Mouse (Mus musculus) heart, embryonic 16.5 days (tissue): ENCODE measurements around the gene Nrg3. TPM values are rescaled to one million over a fixed set of nuclear protein-coding genes. Genes with fewer than 3 reads are reported as not detected.

Experiments used
- ATAC-seq: fragments of 200-750 bp; cut with Nextera tagmentation; replicated peaks from 2 replicates; pipeline ENCODE4 v1.8.0; 2017; ENCODE audit warnings: moderate number of reproducible peaks; ENCODE audit not compliant: insufficient read depth, low FRiP score; ENCODE audit errors: extremely low read depth
- H3K27ac ChIP-seq: fragments of 300-500 bp; sonication (generic); 2 replicates; pipeline ENCODE4 v1.5.1; 2014; ENCODE audit warnings: mild to moderate bottlenecking, low read length, control low read depth, moderate library complexity
- H3K27me3 ChIP-seq: fragments of 300-500 bp; sonication (generic); 2 replicates; pipeline ENCODE4 v1.6.1; 2014; ENCODE audit warnings: low read length, mixed read lengths; ENCODE audit not compliant: control insufficient read depth, insufficient read depth
- H3K36me3 ChIP-seq: fragments of 300-500 bp; sonication (generic); 2 replicates; pipeline ENCODE4 v1.6.1; 2014; ENCODE audit not compliant: control insufficient read depth, insufficient read depth
- H3K4me1 ChIP-seq: fragments of 300-500 bp; sonication (generic); 2 replicates; pipeline ENCODE4 v1.6.1; 2014; ENCODE audit warnings: low read length, mixed read lengths; ENCODE audit not compliant: control insufficient read depth, insufficient read depth
- H3K4me2 ChIP-seq: fragments of 300-500 bp; sonication (generic); 2 replicates; pipeline ENCODE4 v1.6.1; 2014; ENCODE audit warnings: low read depth, mild to moderate bottlenecking, control low read depth, low read length
- H3K4me3 ChIP-seq: fragments of 300-500 bp; sonication (generic); 2 replicates; pipeline ENCODE4 v1.5.1; 2014; ENCODE audit warnings: mild to moderate bottlenecking, control low read depth, low read length
- H3K9ac ChIP-seq: fragments of 300-500 bp; sonication (generic); 2 replicates; pipeline ENCODE4 v1.6.1; 2014; ENCODE audit warnings: low read length, control low read depth
- H3K9me3 ChIP-seq: fragments of 300-500 bp; sonication (generic); replicated peaks from 2 replicates; pipeline ENCODE4 v1.6.1; 2016; ENCODE audit warnings: low read length; ENCODE audit not compliant: control insufficient read depth
- WGBS: fragments of 180-500 bp; shearing (Covaris S2); extraction: QIAGEN DNeasy Blood & Tissue Kit; methylation state at CpG from one replicate; pipeline ENCODE4 v1.1.7; 2014; 5-methylcytosine and 5-hydroxymethylcytosine counted together
- polyA plus RNA-seq: library from polyadenylated mRNA; unstranded; fragments of >200 nt; fragmentation: Nextera tagmentation; extraction: Ambion mirVana; gene quantifications from 2 replicates; pipeline ENCODE4 v1.2.1, GENCODE M21; 2015

Gene Nrg3
- polyA plus RNA-seq, 1 experiment from 2014 or later = not detected

DNA sequence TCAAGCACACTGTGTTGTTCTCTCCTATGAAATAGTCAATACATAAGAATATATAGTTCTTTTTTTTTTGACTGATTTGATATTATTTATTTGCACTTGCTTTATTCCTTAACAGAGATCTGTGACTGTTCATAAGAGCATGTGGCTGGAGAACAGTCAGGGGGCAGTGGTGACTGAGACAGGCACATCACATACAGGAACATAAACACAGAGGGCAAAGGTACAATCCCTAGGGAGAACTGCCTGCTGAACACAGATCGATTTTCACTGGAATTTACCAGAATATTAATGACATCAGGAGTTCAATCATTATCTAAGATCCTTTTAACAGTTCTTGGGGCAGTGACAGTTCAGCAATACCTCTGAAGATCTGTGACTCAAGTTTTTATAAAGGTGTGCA lies 812.9 kb downstream of the Nrg3 start:
- H3K9ac ChIP-seq = no peak overlapping the region
- ATAC-seq = no peak
- no peak overlapping the region for H3K4me2 ChIP-seq
- no peak overlapping the region for H3K27ac ChIP-seq
- no peaks in the 10 kb centered on the region; the same call in 1 of the 2 replicates for H3K9me3 ChIP-seq
- no peak overlapping the region for H3K4me3 ChIP-seq
- H3K4me1 ChIP-seq = no peaks in the 10 kb centered on the region
- no peaks in the 10 kb centered on the region for H3K36me3 ChIP-seq
- 58% methylated on average over 1 of the region's 1 CpGs for WGBS
- H3K27me3 ChIP-seq = no peaks in the 10 kb centered on the region

DNA sequence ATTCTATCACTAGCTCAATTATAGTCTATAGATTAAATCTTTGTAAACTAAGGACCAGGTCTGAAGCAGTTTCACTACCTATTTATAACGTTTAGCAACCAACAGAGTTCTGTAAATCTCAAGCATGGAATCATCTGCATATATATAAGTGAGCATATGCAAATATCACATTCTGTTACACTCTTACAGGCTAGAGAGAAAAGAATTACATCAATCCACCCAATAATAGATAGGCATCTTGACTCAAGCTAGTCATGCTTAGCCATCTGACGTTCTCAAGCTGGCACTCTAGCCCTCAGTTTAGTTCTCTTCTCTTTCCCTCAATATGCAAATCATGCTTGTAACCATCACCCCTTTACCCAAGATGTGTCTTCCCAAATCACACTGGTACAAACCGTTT lies 835.8 kb downstream of the Nrg3 start:
- no peaks in the 10 kb centered on the region for H3K9me3 ChIP-seq
- H3K4me2 ChIP-seq = no peak overlapping the region
- H3K4me1 ChIP-seq = no peaks in the 10 kb centered on the region
- no peaks in the 10 kb centered on the region for H3K27me3 ChIP-seq
- H3K4me3 ChIP-seq = no peak overlapping the region
- no peak overlapping the region for H3K9ac ChIP-seq
- no peaks in the 10 kb centered on the region for H3K36me3 ChIP-seq
- no peak overlapping the region for H3K27ac ChIP-seq
- 61% methylated on average over 3 of the region's 3 CpGs for WGBS
- no peak for ATAC-seq

DNA sequence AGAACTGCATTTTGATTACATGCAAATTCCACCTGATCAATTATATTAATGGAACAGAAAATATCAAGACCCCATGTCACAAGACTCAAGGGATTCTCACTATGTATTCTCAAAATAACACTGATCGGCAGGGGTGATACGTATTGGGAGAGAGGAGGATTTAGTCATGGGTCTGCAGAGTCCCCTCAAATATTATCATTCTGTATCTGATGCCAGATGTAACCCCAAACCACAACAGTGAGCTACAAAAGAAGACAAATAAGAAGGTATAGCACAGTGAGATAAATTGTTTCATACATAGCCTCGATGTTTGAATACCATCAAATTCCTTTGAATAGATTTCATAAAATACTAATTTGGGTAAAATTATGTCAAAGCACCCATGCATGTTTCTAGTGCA lies 842.8 kb downstream of the Nrg3 start:
- Histone ChIP-seq H3K27ac (no peak overlapping the region), H3K4me2 (no peak overlapping the region), H3K27me3 (no peaks in the 10 kb centered on the region), H3K4me3 (no peak overlapping the region), H3K4me1 (no peaks in the 10 kb centered on the region), H3K9me3 (no peaks in the 10 kb centered on the region), H3K9ac (no peak overlapping the region), H3K36me3 (no peaks in the 10 kb centered on the region)
- no peak for ATAC-seq
- 83% methylated on average over 3 of the region's 3 CpGs for WGBS

GRCm38 (mm10) chr14:38629671-38630070 lies 843.2 kb downstream of the Nrg3 start:
- Histone ChIP-seq H3K9me3 (no peaks in the 10 kb centered on the region), H3K4me3 (no peak overlapping the region), H3K4me2 (no peak overlapping the region), H3K36me3 (no peaks in the 10 kb centered on the region), H3K27me3 (no peaks in the 10 kb centered on the region), H3K9ac (no peak overlapping the region), H3K27ac (no peak overlapping the region), H3K4me1 (no peaks in the 10 kb centered on the region)
- ATAC-seq = no peak

- no peaks in the 10 kb centered on the region for H3K36me3 ChIP-seq
- H3K4me3 ChIP-seq = no peak overlapping the region
- no peaks in the 10 kb centered on the region for H3K27me3 ChIP-seq
- 58% methylated on average over 2 of the region's 2 CpGs for WGBS
- no peak overlapping the region for H3K9ac ChIP-seq
- H3K27ac ChIP-seq = no peak overlapping the region
- ATAC-seq = no peak
- H3K4me2 ChIP-seq = no peak overlapping the region
- no peaks in the 10 kb centered on the region for H3K4me1 ChIP-seq
- no peaks in the 10 kb centered on the region for H3K9me3 ChIP-seq
These were observed 843.8 kb downstream of the Nrg3 start for GRCm38 (mm10) chr14:38628862-38629619.

DNA sequence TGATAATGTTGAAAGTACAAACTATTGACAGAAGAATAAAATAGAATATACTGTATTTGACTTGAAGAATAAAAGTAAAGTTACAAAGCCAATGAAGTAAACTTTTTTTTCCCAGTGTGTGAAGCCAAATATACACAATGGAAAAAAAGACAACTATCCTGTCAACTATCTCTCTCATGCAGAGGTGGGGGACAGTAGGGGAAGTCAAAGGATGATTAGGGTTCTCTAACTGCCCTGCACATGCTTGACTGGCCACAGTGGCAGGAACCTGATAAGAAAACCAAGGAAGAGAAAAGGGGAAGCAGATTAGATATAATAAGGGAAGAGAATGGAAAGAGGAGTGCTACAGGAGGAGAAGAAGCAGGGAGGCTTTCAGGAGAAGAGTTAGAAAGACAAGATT lies 855.9 kb downstream of the Nrg3 start:
- no peaks in the 10 kb centered on the region for H3K4me1 ChIP-seq
- no peaks in the 10 kb centered on the region for H3K27me3 ChIP-seq
- H3K4me3 ChIP-seq = no peak overlapping the region
- no peak overlapping the region for H3K4me2 ChIP-seq
- H3K9ac ChIP-seq = no peak overlapping the region
- ATAC-seq = no peak
- H3K9me3 ChIP-seq = no peaks in the 10 kb centered on the region
- H3K27ac ChIP-seq = no peak overlapping the region
- no peaks in the 10 kb centered on the region for H3K36me3 ChIP-seq

GRCm38 (mm10) chr14:38597735-38598134 lies 875.2 kb downstream of the Nrg3 start:
- no peak overlapping the region for H3K27ac ChIP-seq
- no peaks in the 10 kb centered on the region for H3K36me3 ChIP-seq
- H3K9ac ChIP-seq = no peak overlapping the region
- no peaks in the 10 kb centered on the region for H3K27me3 ChIP-seq
- no peak overlapping the region for H3K4me2 ChIP-seq
- no peaks in the 10 kb centered on the region for H3K4me1 ChIP-seq
- ATAC-seq = no peak
- H3K9me3 ChIP-seq = no peaks in the 10 kb centered on the region
- no peak overlapping the region for H3K4me3 ChIP-seq

DNA sequence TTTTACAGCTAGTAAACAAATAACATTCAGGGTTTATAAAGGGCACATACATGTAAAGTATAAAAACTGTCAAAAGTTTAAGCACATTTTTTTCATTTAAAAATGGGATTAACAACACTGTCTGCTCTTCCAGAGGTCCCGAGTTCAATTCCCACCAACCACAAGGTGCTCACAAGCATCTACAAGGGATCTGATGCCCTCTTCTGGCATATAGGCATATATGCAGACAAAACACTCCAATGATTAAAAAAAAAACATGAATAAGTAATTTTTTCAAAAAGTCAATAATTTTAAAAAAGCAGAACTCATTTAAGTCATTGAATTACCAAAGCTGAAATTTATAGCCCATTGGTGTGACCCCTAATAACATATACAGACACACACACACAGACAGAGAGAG lies 878.6 kb downstream of the Nrg3 start:
- no peaks in the 10 kb centered on the region for H3K9me3 ChIP-seq
- no peak for ATAC-seq
- H3K27me3 ChIP-seq = no peaks in the 10 kb centered on the region
- H3K4me2 ChIP-seq = no peak overlapping the region
- 69% methylated on average over 1 of the region's 1 CpGs for WGBS
- H3K4me1 ChIP-seq = no peaks in the 10 kb centered on the region
- H3K9ac ChIP-seq = no peak overlapping the region
- no peak overlapping the region for H3K27ac ChIP-seq
- no peaks in the 10 kb centered on the region for H3K36me3 ChIP-seq
- no peak overlapping the region for H3K4me3 ChIP-seq

GRCm38 (mm10) chr14:38576796-38577195 lies 896.1 kb downstream of the Nrg3 start:
- ATAC-seq = no peak
- H3K9ac ChIP-seq = no peak overlapping the region
- WGBS = 70% methylated on average over 3 of the region's 3 CpGs

More at GRCm38 (mm10) chr14:38576796-38577195, 896.1 kb downstream of the Nrg3 start:
- no peaks in the 10 kb centered on the region for H3K27me3 ChIP-seq
- H3K36me3 ChIP-seq = no peaks in the 10 kb centered on the region
- no peaks in the 10 kb centered on the region for H3K9me3 ChIP-seq
- H3K4me3 ChIP-seq = no peak overlapping the region
- H3K4me2 ChIP-seq = no peak overlapping the region
- no peak overlapping the region for H3K27ac ChIP-seq
- no peaks in the 10 kb centered on the region for H3K4me1 ChIP-seq
